Mouse (Mus musculus) ES-E14 (cell line): ENCODE measurements around the gene Epb41l4b. TPM values are rescaled to one million over a fixed set of nuclear protein-coding genes. Genes with fewer than 3 reads are reported as not detected.
A peak's percentile ranks its signal among the peaks of the same experiment; 100 is the strongest.

Source experiments
- DNase-seq: peaks from one replicate; pipeline ENCODE4 v3.0.0-alpha.2; 2013; ENCODE audit warnings: low read depth, low spot score
- H3K27ac ChIP-seq: 2 replicates; pipeline ENCODE4 v1.5.1; 2012; ENCODE audit warnings: low read depth, mild to moderate bottlenecking, low read length, moderate library complexity, mixed read lengths; ENCODE audit not compliant: poor library complexity, insufficient read depth, severe bottlenecking
- H3K36me3 ChIP-seq: 2 replicates; pipeline ENCODE4 v1.6.1; 2012; ENCODE audit warnings: mild to moderate bottlenecking, low read length, moderate library complexity, mixed read lengths; ENCODE audit not compliant: control insufficient read depth, poor library complexity, insufficient read depth, severe bottlenecking
- H3K4me1 ChIP-seq, 2 experiments: fragments of 150-350 bp in 1 of 2; sonication (generic) in 1 of 2; 2 replicates each; pipeline ENCODE4 v1.6.1; 2012; ENCODE audit warnings: low read length in 2 of 2, mild to moderate bottlenecking in 1 of 2, mixed read lengths in 1 of 2; ENCODE audit not compliant: control insufficient read depth in 2 of 2, insufficient read depth in 2 of 2, poor library complexity in 1 of 2
- H3K4me3 ChIP-seq, 2 experiments: fragments of 150-350 bp in 1 of 2; sonication (generic) in 1 of 2; 2 replicates each; pipeline ENCODE4 v1.5.1; 2012; ENCODE audit warnings: low read length in 2 of 2, low read depth in 1 of 2, mild to moderate bottlenecking in 1 of 2, mixed read lengths in 1 of 2; ENCODE audit not compliant: insufficient read depth in 1 of 2, poor library complexity in 1 of 2, severe bottlenecking in 1 of 2
- H3K9ac ChIP-seq: 2 replicates; pipeline ENCODE4 v1.6.1; 2012; ENCODE audit warnings: low read depth, mild to moderate bottlenecking, low read length, mixed read lengths; ENCODE audit not compliant: poor library complexity, insufficient read depth, severe bottlenecking
- H3K9me3 ChIP-seq: fragments of 150-350 bp; sonication (generic); 2 replicates; pipeline ENCODE4 v1.6.1; 2012; ENCODE audit warnings: low read depth, mild to moderate bottlenecking, low read length; ENCODE audit not compliant: control insufficient read depth, insufficient read depth
- CHD2 ChIP-seq: IDR thresholded peaks from 2 replicates; pipeline ENCODE4 v1.6.1; 2014; ENCODE audit warnings: mild to moderate bottlenecking, low read depth, low read length, inconsistent platforms
- HCFC1 ChIP-seq: IDR thresholded peaks from 2 replicates; pipeline ENCODE4 v1.6.1; 2012; ENCODE audit warnings: low read length, inconsistent platforms, borderline replicate concordance; ENCODE audit not compliant: insufficient read depth
- MAFK ChIP-seq: IDR thresholded peaks from 2 replicates; pipeline ENCODE4 v1.6.1; 2014; ENCODE audit warnings: mild to moderate bottlenecking, low read depth, low read length, inconsistent platforms; ENCODE audit not compliant: insufficient read depth
- ZC3H11A ChIP-seq: IDR thresholded peaks from 2 replicates; pipeline ENCODE4 v1.6.1; 2012; ENCODE audit warnings: low read depth, mild to moderate bottlenecking, inconsistent platforms, low read length, borderline replicate concordance
- ZNF384 ChIP-seq: IDR thresholded peaks from 2 replicates; pipeline ENCODE4 v1.6.1; 2012; ENCODE audit warnings: low read depth, low read length, inconsistent platforms
- in situ Hi-C, 2 experiments: fragments of 600-800 bp; cut with MboI; formaldehyde crosslinking; loops; one replicate each; pipeline ENCODE4 v1.15.1; 2025; ENCODE audit warnings: low sequenced_read_pairs in 2 of 2, inconsistent platforms in 1 of 2; ENCODE audit not compliant: unreplicated experiment in 2 of 2
- total RNA-seq: library from RNA; depleted of rRNA; stranded (reverse); fragments of 300-350 nt; gene quantifications from 2 replicates; pipeline ENCODE4 v1.2.3, GENCODE M21; 2012; rRNA removed

Epb41l4b gene
- total RNA-seq = 4.7 and 6.2 TPM in 2 replicates

- H3K9ac ChIP-seq = peak within 1 kb of the TSS; percentile 80
- H3K9me3 ChIP-seq = no peaks in the 10 kb centered on the region
- no peaks in the 10 kb centered on the region for H3K36me3 ChIP-seq
- DNase-seq = no peak
- TF ChIP-seq MAFK (no peak), HCFC1 (0 out of 2 replicates have a peak, but pooled peaks have one; percentile 57), ZNF384 (no peak), CHD2 (no peak), ZC3H11A (peak; percentile 69)
- peak within 1 kb of the TSS; percentile 88 for H3K4me3 ChIP-seq
- H3K4me1 ChIP-seq = peaks cover 0 to 7% of the 10 kb centered on the region in 2 experiments; a peak in 1 of 4 replicates
- H3K27ac ChIP-seq = no peak within 1 kb of the TSS
- in situ Hi-C loops = no loop called here
Measured at GRCm38 (mm10) chr4:57143026-57143937, at the start of gene Epb41l4b. Gene Epb41l4b, minus strand, starts transcription at chr4:57143437.

- H3K9ac ChIP-seq = no peak overlapping the region
- in situ Hi-C loops = no loop called here
- TF ChIP-seq HCFC1 = no peak
- no peak for TF ChIP-seq CHD2
- no peak for TF ChIP-seq ZNF384
- TF ChIP-seq ZC3H11A = no peak
- TF ChIP-seq MAFK = no peak
- H3K36me3 ChIP-seq = peaks cover 18% of the 10 kb centered on the region
- H3K4me3 ChIP-seq = no peak overlapping the region
- no peak overlapping the region for H3K27ac ChIP-seq
- no peaks in the 10 kb centered on the region for H3K9me3 ChIP-seq
- no peaks in the 10 kb centered on the region for H3K4me1 ChIP-seq
- no peak for DNase-seq
Measured at GRCm38 (mm10) chr4:57191543-57192283, 48.5 kb upstream of the Epb41l4b start.

- in situ Hi-C loops = no loop called here
- TF ChIP-seq ZNF384 (no peak), MAFK (no peak), CHD2 (no peak), ZC3H11A (no peak), HCFC1 (no peak)
- no peak overlapping the region for H3K4me3 ChIP-seq
- no peak overlapping the region for H3K27ac ChIP-seq
- H3K4me1 ChIP-seq = no peaks in the 10 kb centered on the region
- no peak overlapping the region for H3K9ac ChIP-seq
- H3K9me3 ChIP-seq = no peaks in the 10 kb centered on the region
- no peak for DNase-seq
- H3K36me3 ChIP-seq = peaks cover 3% of the 10 kb centered on the region; the same call in 1 of the 2 replicates
Measured at GRCm38 (mm10) chr4:57189881-57190280, 46.6 kb upstream of the Epb41l4b start.

GRCm38 (mm10) chr4:57186035-57186434 lies 42.8 kb upstream of the Epb41l4b start:
- Histone ChIP-seq H3K9me3 (no peaks in the 10 kb centered on the region), H3K27ac (no peak overlapping the region), H3K4me1 (no peaks in the 10 kb centered on the region), H3K36me3 (no peaks in the 10 kb centered on the region), H3K9ac (no peak overlapping the region), H3K4me3 (no peak overlapping the region)
- no peak for TF ChIP-seq HCFC1
- no peak; the same call in 1 of the 2 replicates for TF ChIP-seq ZNF384
- no peak for TF ChIP-seq CHD2
- no peak for TF ChIP-seq MAFK
- TF ChIP-seq ZC3H11A = no peak
- no peak for DNase-seq
- in situ Hi-C loops = no loop called here
